1 mouse cellular context compared by ENCODE assay signal in genomic region chr4:148603376-148604139, GRCm38 (mm10).
TF ChIP-seq lines count a peak whose summit lies in the region.

No protein-coding gene starts in this region.

TF ChIP-seq in MEL, 35 proteins besides CTCF, POLR2A, EP300 and RAD21:
- TF ChIP-seq KAT2A (conservative IDR thresholded peaks at IDR 0.05; ENCODE audit: low read depth, low read length) = no peak
- no peak for TF ChIP-seq TBP (IDR thresholded peaks at IDR 0.05; ENCODE audit: low read depth, low read length)
- TF ChIP-seq NRF1 (IDR thresholded peaks at IDR 0.05; ENCODE audit: insufficient read depth, low read depth, low read length, poor library complexity, severe bottlenecking) = no peak
- TF ChIP-seq ZKSCAN1 (IDR thresholded peaks at IDR 0.05; ENCODE audit: low read depth, low read length) = no peak
- TF ChIP-seq JUND (IDR thresholded peaks at IDR 0.05; ENCODE audit: low read depth, low read length) = no peak
- TF ChIP-seq SMC3 (IDR thresholded peaks at IDR 0.05; ENCODE audit: low read depth, low read length) = no peak
- TF ChIP-seq ZNF384 (IDR thresholded peaks at IDR 0.05; ENCODE audit: low read depth, low read length) = no peak
- TF ChIP-seq MYC (IDR thresholded peaks at IDR 0.05; ENCODE audit: low read depth, low read length) = no peak
- TF ChIP-seq GABPA (IDR thresholded peaks at IDR 0.05; ENCODE audit: low read depth, low read length) = no peak
- TF ChIP-seq UBTF (IDR thresholded peaks at IDR 0.05; ENCODE audit: borderline replicate concordance, insufficient read depth, low read depth, low read length) = no peak
- no peak for TF ChIP-seq TAL1 (IDR thresholded peaks at IDR 0.05; ENCODE audit: low read length)
- no peak for TF ChIP-seq USF1 (IDR thresholded peaks at IDR 0.05; ENCODE audit: low read depth, low read length)
- TF ChIP-seq MAFK (IDR thresholded peaks at IDR 0.05; ENCODE audit: borderline replicate concordance, low read depth, low read length) = no peak
- TF ChIP-seq NELFE (IDR thresholded peaks at IDR 0.05; ENCODE audit: low read depth, low read length) = no peak
- TF ChIP-seq HCFC1 (IDR thresholded peaks at IDR 0.05; ENCODE audit: low read depth, low read length) = no peak
- TF ChIP-seq TCF12 (IDR thresholded peaks at IDR 0.05; ENCODE audit: low read depth, low read length) = no peak
- no peak for TF ChIP-seq CHD1 (IDR thresholded peaks at IDR 0.05; ENCODE audit: low read depth, low read length)
- no peak for TF ChIP-seq SIN3A (IDR thresholded peaks at IDR 0.05; ENCODE audit: low read length)
TF ChIP-seq in MEL: peak in this region for 0.
